Mouse (Mus musculus) thymus, adult 2 months (tissue): ENCODE data around the gene Fam118b. TPM values are rescaled to one million over a fixed set of nuclear protein-coding genes. Genes with fewer than 3 reads are reported as not detected.

Experiments used
- DNase-seq: peaks from one replicate; pipeline ENCODE4 v3.0.0; 2021
- H3K27ac ChIP-seq: fragments of 200-500 bp; 2 replicates; pipeline ENCODE4 v1.5.1; 2012; ENCODE audit warnings: low read length, control low read depth; ENCODE audit not compliant: control insufficient read depth, insufficient read depth
- H3K27me3 ChIP-seq: fragments of 200-500 bp; 2 replicates; pipeline ENCODE4 v1.6.1; 2012; ENCODE audit warnings: mild to moderate bottlenecking, low read length, moderate library complexity, mixed read lengths; ENCODE audit not compliant: control insufficient read depth, insufficient read depth
- H3K36me3 ChIP-seq: fragments of 200-500 bp; 2 replicates; pipeline ENCODE4 v1.6.1; 2012; ENCODE audit warnings: mild to moderate bottlenecking, low read length, moderate library complexity; ENCODE audit not compliant: control insufficient read depth, insufficient read depth
- H3K4me1 ChIP-seq: fragments of 200-500 bp; replicated peaks from 2 replicates; pipeline ENCODE4 v1.6.1; 2012; ENCODE audit warnings: low read length; ENCODE audit not compliant: control insufficient read depth, insufficient read depth
- H3K4me3 ChIP-seq: fragments of 200-500 bp; 2 replicates; pipeline ENCODE4 v1.5.1; 2012; ENCODE audit warnings: mild to moderate bottlenecking, low read length, control low read depth, moderate library complexity; ENCODE audit not compliant: control insufficient read depth, insufficient read depth
- CTCF ChIP-seq: fragments of 200-500 bp; IDR thresholded peaks from 2 replicates; pipeline ENCODE4 v1.5.1; 2012; ENCODE audit warnings: mild to moderate bottlenecking, control low read depth, low read length, moderate library complexity, borderline replicate concordance; ENCODE audit not compliant: control insufficient read depth, poor library complexity, insufficient read depth; ENCODE audit errors: extremely low read depth
- POLR2A ChIP-seq: fragments of 200-500 bp; IDR thresholded peaks from 2 replicates; pipeline ENCODE4 v1.6.1; 2012; ENCODE audit warnings: mild to moderate bottlenecking, low read length, control low read depth, moderate library complexity; ENCODE audit not compliant: control insufficient read depth, poor library complexity, insufficient read depth; ENCODE audit errors: extremely low read depth
- WGBS: fragments of 180-500 bp; shearing (Covaris S2); methylation state at CpG from one replicate; pipeline ENCODE4 v1.1.7; 2018; 5-methylcytosine and 5-hydroxymethylcytosine counted together
- polyA plus RNA-seq: library from polyadenylated mRNA; depleted of rRNA; stranded (reverse); fragments of >200 nt; gene quantifications from 2 replicates; pipeline ENCODE4 v1.2.3, GENCODE M21; 2012

Gene Fam118b
- polyA plus RNA-seq, 1 experiment: 20.6 TPM

DNA sequence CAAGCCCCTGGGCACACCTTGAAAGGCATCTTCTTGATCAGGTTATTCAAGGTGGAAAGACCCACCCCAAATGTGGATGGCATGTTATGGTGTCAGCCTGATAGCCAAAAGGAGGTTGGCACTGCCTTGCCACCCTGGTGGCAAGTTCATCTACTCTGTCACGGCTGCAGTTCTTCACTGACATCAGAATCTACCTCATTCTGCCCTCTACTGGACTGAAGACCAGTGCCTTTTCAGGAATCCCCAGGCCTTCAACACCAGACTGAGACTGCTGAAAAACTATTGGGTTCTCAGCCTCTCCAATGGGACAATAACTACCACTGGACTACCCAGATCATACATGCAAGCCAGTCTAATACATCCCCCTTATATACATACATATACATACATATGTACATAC lies 27.9 kb downstream of the Fam118b start:
- Histone ChIP-seq H3K4me1 (no peaks in the 10 kb centered on the region), H3K4me3 (no peak overlapping the region), H3K27ac (no peak overlapping the region), H3K27me3 (no peaks in the 10 kb centered on the region), H3K36me3 (peaks cover 3% of the 10 kb centered on the region; the same call in 1 of the 2 replicates)
- TF ChIP-seq CTCF (no peak), POLR2A (no peak)
- DNase-seq: no peak
- 90% methylated on average over 1 of the region's 1 CpGs for WGBS

- no peak for TF ChIP-seq CTCF
- TF ChIP-seq POLR2A: no peak
- DNase-seq: no peak
- WGBS: 91% methylated on average over 6 of the region's 6 CpGs
- H3K36me3 ChIP-seq: peaks cover 7% of the 10 kb centered on the region
- no peak overlapping the region for H3K27ac ChIP-seq
- no peaks in the 10 kb centered on the region for H3K27me3 ChIP-seq
- H3K4me3 ChIP-seq: no peak overlapping the region
- no peaks in the 10 kb centered on the region for H3K4me1 ChIP-seq
Measured at GRCm38 (mm10) chr9:35238915-35239571, 28.6 kb downstream of the Fam118b start.

GRCm38 (mm10) chr9:35238371-35238770 lies 29.2 kb downstream of the Fam118b start:
- no peak for DNase-seq
- Histone ChIP-seq H3K4me3 (no peak overlapping the region), H3K36me3 (peaks cover 11% of the 10 kb centered on the region), H3K27me3 (no peaks in the 10 kb centered on the region), H3K4me1 (no peaks in the 10 kb centered on the region), H3K27ac (no peak overlapping the region)
- WGBS: 97% methylated on average over 1 of the region's 1 CpGs
- TF ChIP-seq POLR2A: no peak
- no peak for TF ChIP-seq CTCF

DNA sequence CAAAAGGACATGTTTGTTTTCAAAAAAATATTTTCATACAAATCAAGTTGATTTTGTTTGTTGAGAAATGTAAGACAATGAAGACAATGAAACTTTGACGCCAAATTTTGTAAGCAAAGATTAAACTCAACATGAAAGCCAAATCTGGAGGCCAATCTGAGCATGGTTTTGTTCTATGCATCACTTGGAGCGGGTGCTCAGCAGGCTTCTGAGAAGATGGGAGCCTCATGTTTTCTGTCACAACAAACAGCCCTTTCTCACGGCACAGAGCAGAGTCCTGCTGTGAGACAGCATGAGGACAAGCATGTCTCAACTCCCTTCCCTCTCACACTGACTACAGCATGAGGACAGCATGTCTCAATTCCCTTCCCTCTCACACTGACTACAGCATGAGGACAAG lies 31.6 kb downstream of the Fam118b start:
- TF ChIP-seq CTCF: no peak
- WGBS: 88% methylated on average over 3 of the region's 3 CpGs
- no peak for DNase-seq
- Histone ChIP-seq H3K27me3 (no peaks in the 10 kb centered on the region), H3K27ac (no peak overlapping the region), H3K4me3 (no peak overlapping the region), H3K4me1 (no peaks in the 10 kb centered on the region), H3K36me3 (peaks cover 11% of the 10 kb centered on the region)

DNA sequence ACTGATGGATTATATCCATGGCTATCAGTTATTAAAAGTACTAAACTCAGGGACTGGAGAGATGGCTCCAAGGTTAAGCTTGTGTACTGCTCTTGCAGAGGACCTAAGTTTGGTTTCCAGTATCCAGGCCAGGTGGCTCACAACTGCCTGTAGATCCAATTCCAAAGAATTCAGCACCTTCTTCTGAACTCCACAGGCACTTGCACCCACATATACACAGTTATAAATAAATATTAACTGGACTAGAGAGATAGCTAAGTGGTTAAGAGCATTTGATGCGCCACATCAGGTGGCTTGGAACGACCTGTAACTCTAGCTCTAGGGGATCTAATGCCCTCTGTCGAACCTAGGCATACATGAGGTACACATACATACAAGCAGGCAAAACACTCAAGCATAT lies 38.9 kb downstream of the Fam118b start:
- Histone ChIP-seq H3K27me3 (no peaks in the 10 kb centered on the region), H3K27ac (no peak overlapping the region), H3K4me3 (no peak overlapping the region), H3K36me3 (peaks cover 2% of the 10 kb centered on the region), H3K4me1 (no peaks in the 10 kb centered on the region)
- no peak for DNase-seq
- 98% methylated on average over 3 of the region's 3 CpGs for WGBS
- TF ChIP-seq CTCF (no peak), POLR2A (no peak)

DNA sequence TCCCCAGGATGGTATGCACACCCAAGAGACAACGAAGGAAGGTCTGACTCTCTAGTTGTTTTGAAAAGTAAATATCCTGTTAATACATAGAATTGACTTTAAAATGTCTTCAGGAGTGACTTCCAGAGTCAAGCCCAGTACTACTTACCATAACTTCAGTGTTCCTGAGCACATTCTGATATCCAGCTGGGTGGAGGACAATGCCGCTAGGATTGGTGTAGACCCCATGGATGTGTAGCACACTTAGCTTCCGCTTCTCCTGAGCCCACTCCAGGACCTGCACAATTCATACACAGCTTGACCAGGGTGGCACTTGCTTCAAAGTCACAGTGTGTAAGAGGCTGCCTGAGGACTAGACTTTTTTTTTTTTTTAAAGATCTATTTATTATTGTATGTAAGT lies 44.1 kb downstream of the Fam118b start:
- 97% methylated on average over 3 of the region's 3 CpGs for WGBS
- TF ChIP-seq CTCF: no peak
- no peak for TF ChIP-seq POLR2A
- Histone ChIP-seq H3K27me3 (no peaks in the 10 kb centered on the region), H3K36me3 (peaks cover 19% of the 10 kb centered on the region), H3K27ac (no peak overlapping the region), H3K4me3 (no peak overlapping the region), H3K4me1 (no peaks in the 10 kb centered on the region)
- DNase-seq: no peak

GRCm38 (mm10) chr9:35217963-35218362 lies 49.6 kb downstream of the Fam118b start:
- Histone ChIP-seq H3K27ac (no peak overlapping the region), H3K4me3 (no peak overlapping the region), H3K36me3 (peaks cover 58% of the 10 kb centered on the region), H3K4me1 (no peaks in the 10 kb centered on the region), H3K27me3 (no peaks in the 10 kb centered on the region)
- WGBS: 82% methylated on average over 1 of the region's 1 CpGs
- no peak for DNase-seq
- no peak for TF ChIP-seq CTCF
- no peak for TF ChIP-seq POLR2A
